Mouse (Mus musculus): Measurements from ENCODE around the gene Ncaph2. TPM values are rescaled to one million over a fixed set of nuclear protein-coding genes. Genes with fewer than 3 reads are reported as not detected.
A peak's percentile ranks its signal among the peaks of the same experiment; 100 is the strongest.

The Ncaph2 gene
- polyA plus RNA-seq, 1 experiment = 149 TPM

DNA sequence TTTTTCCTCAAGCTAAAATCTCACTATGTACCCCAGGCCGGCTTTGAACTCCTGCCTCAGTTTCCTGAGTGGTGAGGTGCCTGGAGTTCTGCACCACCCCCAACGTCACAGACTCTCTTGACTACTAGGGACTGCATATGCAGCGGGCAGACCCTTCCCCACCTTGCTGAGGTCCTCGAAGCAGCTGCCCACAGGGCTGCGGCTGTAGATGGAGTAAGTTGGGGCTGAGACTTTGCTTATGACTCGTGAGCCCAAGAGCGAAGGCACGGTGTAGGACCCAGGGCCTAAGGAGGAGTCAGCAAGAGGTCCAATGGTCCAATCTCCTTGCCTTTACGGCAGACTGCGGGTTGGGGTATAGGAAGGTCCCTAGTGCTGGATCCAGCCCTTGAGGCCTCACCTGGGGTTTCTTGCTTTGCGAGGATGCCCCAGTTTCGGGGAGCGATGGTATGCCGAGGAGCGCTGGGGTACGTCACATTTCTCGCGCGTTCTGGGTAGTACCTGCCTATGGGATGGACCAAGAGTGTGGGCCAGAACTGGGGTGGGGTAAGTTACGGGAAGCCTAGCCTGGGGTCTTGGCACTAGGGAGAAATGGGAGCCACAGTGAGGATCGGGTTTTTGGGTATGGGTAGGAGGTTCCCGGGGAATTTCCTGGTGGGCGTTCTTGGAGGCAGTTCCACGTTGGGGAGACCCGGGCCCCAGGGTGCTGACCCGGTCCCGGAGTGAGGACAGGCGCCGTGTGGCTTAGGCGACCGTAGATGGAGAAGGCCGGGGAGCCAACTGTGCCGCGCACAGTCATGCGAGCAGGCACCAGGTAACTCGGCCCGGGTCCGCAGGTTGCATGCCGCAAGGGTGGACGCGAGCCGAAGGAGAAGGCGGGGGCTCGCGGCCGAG is 22.7 kb downstream of the Ncaph2 start:
- peak overlapping the region; percentile 89 for H3K27ac ChIP-seq (ENCODE audit: insufficient read depth, low read depth, low read length)
- 18% methylated on average over 46 of the region's 46 CpGs for WGBS
- H3K27me3 ChIP-seq (ENCODE audit: control insufficient read depth, insufficient read depth, low read length) = no peaks in the 10 kb centered on the region
- H3K4me1 ChIP-seq (ENCODE audit: control insufficient read depth, insufficient read depth, insufficient read length, low read length) = peaks cover 37% of the 10 kb centered on the region
- H3K36me3 ChIP-seq (ENCODE audit: control insufficient read depth, insufficient read depth, low read length) = no peaks in the 10 kb centered on the region
- H3K4me3 ChIP-seq (ENCODE audit: low read depth, low read length) = peak overlapping the region; percentile 74
- TF ChIP-seq CTCF (IDR thresholded peaks at IDR 0.05; ENCODE audit: extremely low read depth, insufficient read length, insufficient replicate concordance, low read depth, low read length) = no peak
- TF ChIP-seq POLR2A (IDR thresholded peaks at IDR 0.05; ENCODE audit: low read depth, low read length) = no peak; the same call in 1 of the 2 replicates

DNA sequence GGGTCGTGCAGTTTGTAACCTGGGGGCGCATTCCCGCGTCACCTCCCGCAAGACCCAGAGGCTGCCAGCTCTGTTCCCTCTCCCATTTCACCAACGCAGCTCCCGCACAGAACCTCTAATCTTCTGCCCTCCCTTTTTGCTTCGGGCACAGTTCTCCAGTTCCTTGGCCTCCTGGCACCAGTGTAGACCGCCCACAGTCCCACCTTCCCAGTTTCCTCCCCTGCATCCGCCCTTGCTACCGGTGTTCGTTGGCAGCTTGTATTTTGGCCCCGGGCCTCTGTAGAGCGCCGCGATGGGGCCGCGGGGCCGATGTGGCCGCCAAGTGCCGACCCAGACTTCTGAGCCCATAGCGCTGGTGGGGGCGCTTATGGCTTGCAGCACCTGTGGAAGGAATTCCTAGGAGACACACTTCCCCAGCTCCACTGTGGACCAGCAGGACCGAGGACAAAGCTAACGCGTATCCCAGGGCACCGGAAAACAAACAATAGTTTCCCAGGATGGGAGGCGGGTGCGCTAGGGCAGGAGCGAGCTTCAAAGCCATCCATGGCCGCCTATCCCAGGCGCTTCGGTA is 23.4 kb downstream of the Ncaph2 start, which contains the start of gene Odf3b:
Gene Odf3b (minus strand): TSS at position 452 of the 571 bp plus-strand sequence.
- H3K4me3 ChIP-seq (ENCODE audit: low read depth, low read length) = peak within 1 kb of the TSS; percentile 74
- H3K36me3 ChIP-seq (ENCODE audit: control insufficient read depth, insufficient read depth, low read length) = no peaks in the 10 kb centered on the region
- H3K27me3 ChIP-seq (ENCODE audit: control insufficient read depth, insufficient read depth, low read length) = no peaks in the 10 kb centered on the region
- WGBS = under 1% methylated on average over 33 of the region's 33 CpGs
- H3K4me1 ChIP-seq (ENCODE audit: control insufficient read depth, insufficient read depth, insufficient read length, low read length) = peaks cover 36% of the 10 kb centered on the region
- peak within 1 kb of the TSS; percentile 89 for H3K27ac ChIP-seq (ENCODE audit: insufficient read depth, low read depth, low read length)
- TF ChIP-seq CTCF (IDR thresholded peaks at IDR 0.05; ENCODE audit: extremely low read depth, insufficient read length, insufficient replicate concordance, low read depth, low read length) (no peak), POLR2A (IDR thresholded peaks at IDR 0.05; ENCODE audit: low read depth, low read length) (no peak; the same call in none of the 2 replicates)

DNA sequence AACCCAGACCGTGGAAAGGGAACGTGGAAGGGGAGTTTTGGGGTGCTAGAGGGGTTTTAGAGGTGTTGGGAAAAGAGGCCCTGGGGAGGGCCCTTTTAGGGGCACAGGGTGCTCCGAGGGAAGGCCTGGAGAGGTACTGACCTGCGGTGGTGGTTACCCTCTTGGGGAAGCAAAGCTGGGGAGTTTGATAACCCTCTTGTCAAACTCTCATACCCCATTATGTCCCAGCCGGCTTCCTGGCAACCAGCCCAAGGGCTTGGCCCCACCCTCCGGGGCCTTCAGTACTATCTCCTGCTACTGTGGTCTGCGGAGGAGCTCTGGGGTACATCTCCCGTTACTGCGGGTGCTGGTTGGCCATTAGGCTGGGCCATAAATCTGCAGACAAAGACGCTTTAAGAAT is 23.9 kb downstream of the Ncaph2 start:
- Histone ChIP-seq H3K4me3 (ENCODE audit: low read depth, low read length) (peak overlapping the region; percentile 74), H3K4me1 (ENCODE audit: control insufficient read depth, insufficient read depth, insufficient read length, low read length) (peaks cover 32% of the 10 kb centered on the region), H3K27ac (ENCODE audit: insufficient read depth, low read depth, low read length) (peak overlapping the region; percentile 89), H3K36me3 (ENCODE audit: control insufficient read depth, insufficient read depth, low read length) (no peaks in the 10 kb centered on the region), H3K27me3 (ENCODE audit: control insufficient read depth, insufficient read depth, low read length) (no peaks in the 10 kb centered on the region)
- 10% methylated on average over 10 of the region's 10 CpGs for WGBS
- TF ChIP-seq CTCF (IDR thresholded peaks at IDR 0.05; ENCODE audit: extremely low read depth, insufficient read length, insufficient replicate concordance, low read depth, low read length) = no peak
- TF ChIP-seq POLR2A (IDR thresholded peaks at IDR 0.05; ENCODE audit: low read depth, low read length) = no peak

- TF ChIP-seq POLR2A (IDR thresholded peaks at IDR 0.05; ENCODE audit: low read depth, low read length) = no peak
- no peak for TF ChIP-seq CTCF (IDR thresholded peaks at IDR 0.05; ENCODE audit: extremely low read depth, insufficient read length, insufficient replicate concordance, low read depth, low read length)
- 90% methylated on average over 7 of the region's 7 CpGs for WGBS
- H3K36me3 ChIP-seq (ENCODE audit: control insufficient read depth, insufficient read depth, low read length) = no peaks in the 10 kb centered on the region
- H3K4me3 ChIP-seq (ENCODE audit: low read depth, low read length) = no peak within 1 kb of the TSS
- H3K4me1 ChIP-seq (ENCODE audit: control insufficient read depth, insufficient read depth, insufficient read length, low read length) = 0 out of 2 replicates have a peak, but pooled peaks cover under 1% of the 10 kb centered on the region
- no peaks in the 10 kb centered on the region for H3K27me3 ChIP-seq (ENCODE audit: control insufficient read depth, insufficient read depth, low read length)
- H3K27ac ChIP-seq (ENCODE audit: insufficient read depth, low read depth, low read length) = no peak within 1 kb of the TSS
Measured at GRCm38 (mm10) chr15:89384617-89385016, 29.1 kb downstream of the Ncaph2 start, which contains the start of gene Klhdc7b. Gene Klhdc7b, plus strand, starts transcription at chr15:89384917.

- H3K36me3 ChIP-seq (ENCODE audit: control insufficient read depth, insufficient read depth, low read length) = no peaks in the 10 kb centered on the region
- no peaks in the 10 kb centered on the region for H3K4me1 ChIP-seq (ENCODE audit: control insufficient read depth, insufficient read depth, insufficient read length, low read length)
- H3K27ac ChIP-seq (ENCODE audit: insufficient read depth, low read depth, low read length) = no peak overlapping the region
- WGBS = 55% methylated on average over 12 of the region's 12 CpGs
- no peaks in the 10 kb centered on the region for H3K27me3 ChIP-seq (ENCODE audit: control insufficient read depth, insufficient read depth, low read length)
- TF ChIP-seq CTCF (IDR thresholded peaks at IDR 0.05; ENCODE audit: extremely low read depth, insufficient read length, insufficient replicate concordance, low read depth, low read length) (no peak), POLR2A (IDR thresholded peaks at IDR 0.05; ENCODE audit: low read depth, low read length) (no peak)
- no peak overlapping the region for H3K4me3 ChIP-seq (ENCODE audit: low read depth, low read length)
Measured at GRCm38 (mm10) chr15:89387127-89387526, 31.6 kb downstream of the Ncaph2 start.

GRCm38 (mm10) chr15:89390081-89390480 is 34.6 kb downstream of the Ncaph2 start:
- H3K27ac ChIP-seq (ENCODE audit: insufficient read depth, low read depth, low read length) = no peak overlapping the region
- H3K4me3 ChIP-seq (ENCODE audit: low read depth, low read length) = no peak overlapping the region
- H3K36me3 ChIP-seq (ENCODE audit: control insufficient read depth, insufficient read depth, low read length) = no peaks in the 10 kb centered on the region
- TF ChIP-seq CTCF (IDR thresholded peaks at IDR 0.05; ENCODE audit: extremely low read depth, insufficient read length, insufficient replicate concordance, low read depth, low read length) = no peak
- TF ChIP-seq POLR2A (IDR thresholded peaks at IDR 0.05; ENCODE audit: low read depth, low read length) = no peak
- 96% methylated on average over 10 of the region's 10 CpGs for WGBS
- no peaks in the 10 kb centered on the region for H3K27me3 ChIP-seq (ENCODE audit: control insufficient read depth, insufficient read depth, low read length)
- no peaks in the 10 kb centered on the region for H3K4me1 ChIP-seq (ENCODE audit: control insufficient read depth, insufficient read depth, insufficient read length, low read length)

DNA sequence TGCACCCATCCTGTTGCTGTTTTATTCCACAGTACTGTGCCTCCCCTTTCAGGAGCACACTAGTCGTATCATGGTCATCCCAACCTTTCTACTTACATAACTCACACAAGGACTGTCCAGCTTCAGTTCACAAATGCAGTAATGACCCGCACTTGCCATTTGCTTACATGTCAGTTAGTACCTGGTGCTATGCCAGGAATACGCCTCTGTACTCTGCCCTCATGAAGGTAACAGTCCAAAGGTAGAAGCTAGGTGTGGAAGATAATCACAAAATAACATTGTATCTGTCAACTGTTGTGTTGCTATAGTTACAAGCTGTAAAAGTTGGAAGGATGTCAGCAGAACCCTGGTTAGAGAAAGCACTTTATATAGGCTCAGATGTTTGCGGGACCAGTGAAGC is 41.4 kb downstream of the Ncaph2 start:
- H3K36me3 ChIP-seq (ENCODE audit: control insufficient read depth, insufficient read depth, low read length) = no peaks in the 10 kb centered on the region
- no peaks in the 10 kb centered on the region for H3K27me3 ChIP-seq (ENCODE audit: control insufficient read depth, insufficient read depth, low read length)
- no peak for TF ChIP-seq CTCF (IDR thresholded peaks at IDR 0.05; ENCODE audit: extremely low read depth, insufficient read length, insufficient replicate concordance, low read depth, low read length)
- TF ChIP-seq POLR2A (IDR thresholded peaks at IDR 0.05; ENCODE audit: low read depth, low read length) = no peak
- WGBS = 33% methylated on average over 4 of the region's 4 CpGs
- H3K4me1 ChIP-seq (ENCODE audit: control insufficient read depth, insufficient read depth, insufficient read length, low read length) = peaks cover 20% of the 10 kb centered on the region
- peak overlapping the region; percentile 99 for H3K27ac ChIP-seq (ENCODE audit: insufficient read depth, low read depth, low read length)
- no peak overlapping the region for H3K4me3 ChIP-seq (ENCODE audit: low read depth, low read length)
